Mouse (Mus musculus) heart, postnatal 0 days (tissue): ENCODE data around the gene Sfi1.
"Not testable (repeated sequence)": the region's sequence is repeated elsewhere in the genome, so short reads cannot be mapped to it uniquely, and the experiment has no call there.

Source experiments
- CTCF ChIP-seq: IDR thresholded peaks from 2 replicates; pipeline ENCODE4 v1.5.1; 2016; ENCODE audit warnings: antibody characterized with exemption, control low read depth, low read depth
- EP300 ChIP-seq: IDR thresholded peaks from 2 replicates; pipeline ENCODE4 v1.6.1; 2016; ENCODE audit warnings: antibody characterized with exemption, low read depth

DNA sequence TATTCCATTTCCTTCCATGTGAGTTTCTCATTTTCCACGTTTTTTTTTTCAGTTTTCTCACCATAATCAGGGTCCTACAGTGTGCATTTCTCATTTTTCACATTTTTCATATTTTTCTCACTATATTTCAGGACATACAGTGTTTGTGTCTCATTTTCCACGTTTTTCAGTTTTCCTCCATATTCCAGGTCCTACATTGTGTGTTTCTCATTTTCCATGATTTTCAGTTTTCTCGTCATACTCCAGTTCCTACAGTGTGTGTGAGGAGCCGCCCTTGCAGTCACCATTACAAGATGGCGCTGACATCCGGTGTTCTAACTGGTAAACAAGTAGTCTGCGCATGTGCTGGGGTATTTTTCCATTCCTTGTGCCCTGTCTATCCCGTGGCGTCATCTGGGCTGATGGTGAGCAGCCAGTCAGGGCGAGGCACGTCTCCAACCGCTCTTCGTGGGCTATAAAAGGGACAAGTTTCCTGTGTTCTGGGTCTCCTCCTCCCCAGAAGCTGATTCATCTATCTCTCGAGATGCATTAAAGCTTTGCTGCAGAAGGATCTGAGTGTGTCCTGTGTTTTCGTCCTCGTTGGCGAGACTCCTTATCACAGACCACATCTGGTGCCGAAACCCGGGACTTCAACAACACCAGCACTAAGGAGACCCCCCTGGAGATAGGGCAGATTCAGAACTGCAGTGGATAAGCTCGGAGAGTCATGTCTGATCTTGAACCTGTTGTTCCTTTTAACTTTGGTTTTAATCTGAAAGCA lies 88.6 kb downstream of the Sfi1 start:
- not testable (repeated sequence) for TF ChIP-seq CTCF, EP300
